Comparison of ENCODE assay signal across 10 mouse cellular contexts in genomic region chr11:104622040-104622962, GRCm38 (mm10). TPM values are rescaled to one million over a fixed set of nuclear protein-coding genes. Genes with fewer than 3 reads are reported as not detected.
DNase-seq lines count a peak whose midpoint lies in the region; ATAC-seq and TF ChIP-seq lines count a peak whose summit lies in the region.
"Had no signal": no experiment of that assay in that cellular context is flagged by ENCODE, and none has a peak within 500 bp of the region (broad histone marks: within the 10 kb centered on the region; RNA-seq: fewer than 3 reads in every experiment).

No protein-coding gene starts in this region.

- peak overlapping the region; percentile 62 for H3K27ac ChIP-seq in heart, embryonic 10.5 days
- H3K27ac ChIP-seq in thymus, adult 2 months (ENCODE audit: control insufficient read depth, insufficient read depth, low read length), result no peak overlapping the region

- H3K27me3 ChIP-seq in heart, embryonic 10.5 days (ENCODE audit: insufficient read depth, poor library complexity, severe bottlenecking), result no peaks in the 10 kb centered on the region
- H3K27me3 ChIP-seq in megakaryocyte, embryonic 14.5 days (replicated peaks), result no peaks in the 10 kb centered on the region
- H3K27me3 ChIP-seq in thymus, adult 2 months (ENCODE audit: control insufficient read depth, insufficient read depth, low read length), result no peaks in the 10 kb centered on the region

- WGBS in heart, embryonic 10.5 days, result 35% methylated on average over 9 of the region's 12 CpGs
- WGBS in thymus, adult 2 months, result 45% methylated on average over 12 of the region's 12 CpGs

- H3K4me1 ChIP-seq in heart, embryonic 10.5 days, result peaks cover 63% of the 10 kb centered on the region
- peaks cover 100% of the 10 kb centered on the region for H3K4me1 ChIP-seq in megakaryocyte, embryonic 14.5 days
- peaks cover 5% of the 10 kb centered on the region; the same call in 1 of the 2 replicates for H3K4me1 ChIP-seq in thymus, adult 2 months (replicated peaks; ENCODE audit: control insufficient read depth, insufficient read depth, low read length)

- peak; percentile 70 for ATAC-seq in granulocyte monocyte progenitor cell, adult 5-6 weeks (replicated peaks; ENCODE audit: poor library complexity, severe bottlenecking)

- no peak for TF ChIP-seq POLR2A in thymus, adult 2 months (IDR thresholded peaks at IDR 0.05; ENCODE audit: control insufficient read depth, extremely low read depth, insufficient read depth, low read length, poor library complexity)

- no peaks in the 10 kb centered on the region for H3K36me3 ChIP-seq in heart, embryonic 10.5 days
- peaks cover 100% of the 10 kb centered on the region for H3K36me3 ChIP-seq in megakaryocyte, embryonic 14.5 days (replicated peaks; ENCODE audit: low read length)
- H3K36me3 ChIP-seq in thymus, adult 2 months (ENCODE audit: control insufficient read depth, insufficient read depth, low read length), result no peaks in the 10 kb centered on the region

- no peaks in the 10 kb centered on the region for H3K9me3 ChIP-seq in heart, embryonic 10.5 days
- H3K9me3 ChIP-seq in megakaryocyte, embryonic 14.5 days, result no peaks in the 10 kb centered on the region

- TF ChIP-seq CTCF in thymus, adult 2 months (IDR thresholded peaks at IDR 0.05; ENCODE audit: borderline replicate concordance, control insufficient read depth, extremely low read depth, insufficient read depth, low read length, poor library complexity), result no peak

- peak; percentile 81 for DNase-seq in heart, embryonic 10.5 days (ENCODE audit: low spot score)
- no peak for DNase-seq in heart, adult 8-10 months (ENCODE audit: low spot score)
- DNase-seq in CD4-positive, CD25-positive, alpha-beta regulatory T cell, adult 2 months (ENCODE audit: low read depth, low spot score), result peak; percentile 27
- DNase-seq in layer of hippocampus, adult 9-11 months, result no peak
- DNase-seq in thymus, adult 2 months, result no peak
- no peak for DNase-seq in retina, embryonic 14.5 days (ENCODE audit: low spot score)
- DNase-seq: cerebellum, adult 11-12 months; kidney, postnatal 14 days had no signal

- 0 out of 2 replicates have a peak overlapping the region, but pooled peaks have one; percentile 2 for H3K4me3 ChIP-seq in heart, embryonic 10.5 days
- peak overlapping the region; percentile 87 for H3K4me3 ChIP-seq in megakaryocyte, embryonic 14.5 days (replicated peaks)
- H3K4me3 ChIP-seq in thymus, adult 2 months (ENCODE audit: control insufficient read depth, insufficient read depth, low read length), result no peak overlapping the region

RNA-seq across cellular contexts. Expression of gene Itgb3, which starts 14.5 kb away (rescaled TPM):
- polyA plus RNA-seq in heart, embryonic 10.5 days (2016; fragmentation: Nextera tagmentation; extraction: Ambion mirVana), result 9.1 and 9.9 TPM in 2 replicates
- 1 to 10 TPM; 2.2 to 4.1 (median 2.9) TPM for total RNA-seq in heart, adult 8-10 months (2022)
- total RNA-seq in granulocyte monocyte progenitor cell, adult 5-6 weeks (2014; fragmentation: Nextera tagmentation), result 1.9 and 3.9 TPM in 2 replicates
- 5.5 and 7.2 TPM in 2 replicates for total RNA-seq in granulocyte monocyte progenitor cell, adult 5-6 weeks (2017)
- 123 and 181 TPM in 2 replicates for polyA plus RNA-seq in megakaryocyte, embryonic 14.5 days (2012; ENCODE audit: insufficient read depth, low replicate concordance)
- polyA plus RNA-seq in thymus, adult 2 months (2012; rRNA removed), result 12.1 and 14.7 TPM in 2 replicates

Comparison
In these comparisons a context has a peak if more than half of its experiments do, and no peak if none do; other contexts are left out.
1. DNase-seq: peak in heart, embryonic 10.5 days (single experiment) and CD4-positive, CD25-positive, alpha-beta regulatory T cell, adult 2 months (single experiment); none in heart, adult 8-10 months (single experiment), layer of hippocampus, adult 9-11 months (single experiment), thymus, adult 2 months (single experiment) and retina, embryonic 14.5 days (single experiment).